Mouse (Mus musculus) testis, adult 2 months (tissue): ENCODE data around the gene Plch2.

Experiments used
- CTCF ChIP-seq: fragments of 200-500 bp; IDR thresholded peaks from 2 replicates; pipeline ENCODE4 v1.5.1; 2012; ENCODE audit warnings: low read depth, mild to moderate bottlenecking, inconsistent platforms, low read length, moderate library complexity; ENCODE audit not compliant: control insufficient read depth, insufficient read depth, insufficient replicate concordance
- POLR2A ChIP-seq: fragments of 200-500 bp; IDR thresholded peaks from 2 replicates; pipeline ENCODE4 v1.6.1; 2012; ENCODE audit warnings: low read depth, mild to moderate bottlenecking, inconsistent platforms, low read length, moderate library complexity; ENCODE audit not compliant: control insufficient read depth

DNA sequence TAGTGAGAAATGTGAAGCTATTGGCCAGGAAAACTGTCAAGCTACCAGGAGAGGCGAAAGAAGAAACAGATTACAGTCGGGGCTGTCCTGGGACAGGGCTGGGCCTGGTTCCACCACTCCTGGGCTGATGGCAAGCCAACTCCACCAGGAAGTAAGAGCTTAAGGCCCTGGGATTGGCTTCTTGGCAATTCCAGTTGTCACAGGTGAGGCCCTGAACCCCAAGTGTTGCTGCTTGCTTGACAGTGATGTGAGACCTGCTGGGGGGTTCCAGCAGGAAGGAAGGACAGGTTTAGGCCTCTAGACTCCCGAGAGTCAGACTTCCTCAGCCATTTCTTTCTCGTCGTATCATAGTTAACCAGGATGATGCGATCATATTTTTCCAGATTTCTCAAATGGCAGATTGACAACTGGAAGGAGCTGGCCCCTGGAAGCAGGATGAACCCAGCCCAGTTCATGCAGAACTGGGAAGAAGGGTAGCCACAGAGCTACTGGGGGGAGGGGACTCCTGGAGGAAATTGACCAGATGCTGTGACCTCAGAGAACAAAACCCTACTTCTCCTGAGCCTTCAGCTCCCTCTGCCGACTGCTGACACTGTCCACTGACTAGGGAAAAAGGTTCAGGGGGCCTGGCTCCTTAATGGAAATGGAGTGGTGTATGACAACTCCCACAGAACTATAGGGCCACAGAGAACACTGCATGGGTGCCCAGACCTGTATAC is 37.0 kb upstream of the Plch2 start:
- no peak for TF ChIP-seq CTCF
- no peak for TF ChIP-seq POLR2A
